10 mouse cellular contexts compared by ENCODE assay signal in the genomic region with DNA sequence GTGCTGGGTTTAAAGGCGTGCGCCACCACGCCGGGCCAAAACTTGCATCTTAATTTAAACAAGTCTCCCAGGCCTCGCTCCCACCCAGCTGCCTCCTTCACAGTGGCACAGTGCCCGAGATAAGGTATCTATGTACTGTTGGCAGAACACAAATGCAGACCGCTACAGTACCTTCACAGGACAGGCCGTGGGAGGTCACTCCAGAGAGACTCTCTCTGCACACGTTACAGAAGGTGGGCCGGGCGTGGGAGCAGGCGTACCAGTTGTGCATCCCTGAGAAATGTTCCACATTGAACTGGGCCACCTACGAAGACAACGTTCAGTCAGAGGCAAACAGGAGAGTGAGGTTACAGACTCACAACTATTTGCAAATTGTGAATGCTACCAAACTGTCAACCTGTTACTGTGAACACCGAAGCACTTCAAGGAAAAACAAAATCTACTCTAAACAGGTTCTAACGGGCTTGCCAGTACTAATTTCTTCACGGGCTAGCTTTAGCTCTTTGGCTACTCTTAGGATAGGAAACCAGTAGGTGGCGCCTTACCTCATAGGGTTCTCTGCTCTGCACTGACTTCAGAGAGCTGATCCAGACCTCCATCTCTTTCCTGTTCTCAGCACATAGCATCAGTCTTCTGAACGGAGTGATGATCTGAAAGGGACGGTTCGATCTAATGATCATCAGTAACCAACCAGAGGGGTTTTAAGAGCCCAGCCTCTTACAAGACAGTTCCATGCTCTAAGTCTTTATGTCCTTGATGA.
A peak's percentile ranks its signal among the peaks of the same experiment; 100 is the strongest.
DNase-seq lines count a peak whose midpoint lies in the region; ATAC-seq lines count a peak whose summit lies in the region.
"Had no signal": no experiment of that assay in that cellular context is flagged by ENCODE, and none has a peak within 500 bp of the region (broad histone marks: within the 10 kb centered on the region; RNA-seq: fewer than 3 reads in every experiment).

No protein-coding gene starts in this region.

- H3K9ac ChIP-seq in hindbrain, embryonic 12.5 days = no peak overlapping the region
- H3K9ac ChIP-seq: hindbrain, embryonic 15.5 days; midbrain, embryonic 12.5 days had no signal

- H3K4me3 ChIP-seq in hindbrain, embryonic 12.5 days = no peak overlapping the region
- H3K4me3 ChIP-seq: hindbrain, embryonic 15.5 days; midbrain, embryonic 12.5 days had no signal

- H3K4me1 ChIP-seq in hindbrain, embryonic 12.5 days = no peaks in the 10 kb centered on the region; the same call in 1 of the 2 replicates
- H3K4me1 ChIP-seq: hindbrain, embryonic 15.5 days; midbrain, embryonic 12.5 days had no signal

- peak; percentile 82 for ATAC-seq in frontal cortex, adult (ENCODE audit: low TSS enrichment)
- no peak for ATAC-seq in hindbrain, embryonic 12.5 days (ENCODE audit: low FRiP score)

- no peak overlapping the region for H3K4me2 ChIP-seq in hindbrain, embryonic 12.5 days (replicated peaks)
- H3K4me2 ChIP-seq: hindbrain, embryonic 15.5 days; midbrain, embryonic 12.5 days had no signal

- WGBS in hindbrain, embryonic 12.5 days = 88% methylated on average over 21 of the region's 21 CpGs

- H3K27ac ChIP-seq in hindbrain, embryonic 12.5 days = no peak overlapping the region
- H3K27ac ChIP-seq: hindbrain, embryonic 15.5 days; midbrain, embryonic 12.5 days had no signal

- 0 out of 2 replicates have a peak, but pooled peaks cover 3% of the 10 kb centered on the region for H3K36me3 ChIP-seq in hindbrain, embryonic 12.5 days
- H3K36me3 ChIP-seq: hindbrain, embryonic 15.5 days; midbrain, embryonic 12.5 days had no signal

- H3K27me3 ChIP-seq in hindbrain, embryonic 12.5 days = no peaks in the 10 kb centered on the region
- H3K27me3 ChIP-seq: hindbrain, embryonic 15.5 days; midbrain, embryonic 12.5 days had no signal

- no peak for DNase-seq in frontal cortex, postnatal 14 days (ENCODE audit: low spot score in 2 of 2)
- peak; percentile 43 for DNase-seq in retina, embryonic 14.5 days (ENCODE audit: low spot score)
- no peak for DNase-seq in retina, postnatal 1 day
- DNase-seq in cerebellum, adult 11 months = peak; percentile 20
- DNase-seq in kidney, postnatal 14 days = peak; percentile 50
- DNase-seq in thymus, postnatal 14 days = peak; percentile 71

- H3K9me3 ChIP-seq in hindbrain, embryonic 12.5 days (replicated peaks) = no peaks in the 10 kb centered on the region
- H3K9me3 ChIP-seq: hindbrain, embryonic 15.5 days; midbrain, embryonic 12.5 days had no signal

Comparison
In these comparisons a context has a peak if more than half of its experiments do, and no peak if none do; other contexts are left out.
1. DNase-seq: peak in retina, embryonic 14.5 days (single experiment), cerebellum, adult 11 months (single experiment), kidney, postnatal 14 days (single experiment) and thymus, postnatal 14 days (single experiment); none in frontal cortex, postnatal 14 days (0 of 2) and retina, postnatal 1 day (single experiment).